Mouse (Mus musculus): ENCODE measurements around the gene Eid1.

Eid1 gene

DNA sequence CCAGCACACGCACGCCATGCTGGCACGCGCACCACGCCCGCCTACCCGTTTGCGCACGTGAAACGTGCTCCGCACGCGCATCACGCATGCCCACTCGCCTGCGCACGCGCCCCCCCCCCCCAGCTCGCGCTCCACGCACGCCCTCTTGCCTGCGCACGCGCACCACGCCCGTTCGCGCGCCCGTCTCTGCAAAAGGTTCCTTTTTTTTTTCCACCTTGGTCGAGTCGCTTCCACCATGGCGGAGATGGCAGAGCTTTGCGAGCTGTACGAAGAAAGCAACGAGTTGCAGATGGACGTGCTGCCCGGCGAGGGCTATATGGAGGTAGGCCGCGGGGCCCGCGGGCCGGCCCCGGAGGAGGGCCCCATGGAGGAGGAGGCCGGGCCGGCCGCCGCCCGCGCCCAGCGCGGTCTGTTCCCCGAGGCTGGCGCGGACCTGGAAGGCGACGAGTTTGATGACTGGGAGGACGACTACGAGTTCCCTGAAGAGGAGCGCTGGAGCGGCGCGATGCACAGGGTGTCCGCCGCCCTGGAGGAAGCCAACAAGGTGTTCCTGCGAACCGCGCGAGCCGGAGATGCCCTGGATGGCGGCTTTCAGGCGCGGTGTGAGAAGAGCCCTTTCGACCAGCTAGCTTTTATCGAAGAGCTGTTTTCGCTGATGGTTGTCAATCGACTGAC, at the start of gene Eid1:
TSS of gene Eid1 (plus strand) at position 139 of the 675 bp plus-strand sequence.
- peak; percentile 83 for DNase-seq (ENCODE audit: extremely low spot score)

DNA sequence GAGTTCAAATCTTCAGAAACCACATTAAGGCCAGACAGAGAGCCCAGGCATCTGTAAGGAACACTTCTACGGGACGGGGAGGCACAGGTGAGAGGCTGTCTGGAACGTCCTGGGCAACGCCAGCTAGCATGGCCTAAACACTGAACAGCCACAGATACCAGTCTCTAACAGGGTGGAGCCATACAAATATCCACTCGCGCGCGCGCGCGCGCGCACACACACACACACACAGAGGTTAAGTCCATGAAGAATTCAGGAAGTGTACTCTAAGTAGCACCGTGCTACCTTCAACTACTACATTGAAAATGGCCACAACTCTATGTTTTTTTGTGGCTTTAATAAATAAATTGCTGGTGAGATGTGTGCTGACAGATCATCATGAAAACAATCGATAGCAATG, 49.7 kb upstream of the Eid1 start:
- no peak for DNase-seq (ENCODE audit: extremely low spot score)

GRCm38 (mm10) chr2:125624127-125624685, 48.7 kb upstream of the Eid1 start:
- no peak for DNase-seq (ENCODE audit: extremely low spot score)

DNA sequence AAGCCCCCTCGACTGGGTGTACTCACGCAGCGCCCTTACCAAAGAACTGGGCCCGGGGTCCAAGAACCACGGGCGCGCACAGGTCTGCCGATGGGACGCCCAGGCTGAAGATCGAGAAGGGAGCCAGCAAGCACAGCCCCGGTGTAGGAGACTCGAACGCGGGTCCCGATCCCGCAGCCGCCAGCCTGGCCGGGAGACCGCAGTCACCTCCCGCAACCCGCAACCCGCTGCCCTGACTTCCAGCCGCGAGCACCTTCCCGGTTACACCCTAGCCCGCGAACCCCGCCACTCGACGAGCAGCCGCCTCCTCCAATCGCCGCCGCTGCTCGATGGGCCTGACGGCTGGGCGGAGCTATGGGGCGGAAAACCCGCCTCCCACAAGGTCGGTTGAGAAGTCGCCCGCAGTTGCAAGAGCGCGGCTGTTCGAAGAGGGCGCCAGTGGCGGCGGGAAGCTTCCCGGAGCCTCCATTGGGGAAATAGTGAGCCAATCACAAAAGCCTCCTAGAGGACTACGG, 48.0 kb upstream of the Eid1 start, which contains the start of gene Cep152:
TSS of gene Cep152 (minus strand) at position 277 of the 515 bp plus-strand sequence.
- DNase-seq (ENCODE audit: extremely low spot score) = peak; percentile 98

GRCm38 (mm10) chr2:125626536-125626935, 46.4 kb upstream of the Eid1 start:
- DNase-seq (ENCODE audit: extremely low spot score) = no peak

GRCm38 (mm10) chr2:125628487-125628886, 44.4 kb upstream of the Eid1 start:
- DNase-seq (ENCODE audit: extremely low spot score) = no peak

- DNase-seq (ENCODE audit: extremely low spot score) = no peak
Observed at GRCm38 (mm10) chr2:125630010-125630409, 42.9 kb upstream of the Eid1 start.

DNA sequence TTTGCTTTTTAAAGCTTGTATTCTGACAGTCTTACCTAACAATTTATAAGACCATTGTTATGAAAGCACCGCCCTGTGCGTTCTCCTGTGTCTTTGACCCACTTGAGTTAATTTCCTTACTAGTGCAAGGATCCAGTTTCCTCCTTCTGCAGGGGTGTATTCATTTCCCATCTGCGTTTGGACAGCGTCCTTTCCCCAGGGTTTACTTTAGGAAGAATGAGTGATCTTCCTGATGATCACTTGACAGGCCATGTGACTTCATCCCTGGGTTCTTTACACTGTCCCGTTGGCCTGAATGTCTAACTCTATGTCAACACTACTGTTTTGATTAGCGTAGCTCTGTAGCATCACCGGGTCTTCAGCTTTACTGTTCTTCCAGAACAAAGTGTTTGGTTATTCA, 35.6 kb upstream of the Eid1 start:
- DNase-seq (ENCODE audit: extremely low spot score) = no peak

DNA sequence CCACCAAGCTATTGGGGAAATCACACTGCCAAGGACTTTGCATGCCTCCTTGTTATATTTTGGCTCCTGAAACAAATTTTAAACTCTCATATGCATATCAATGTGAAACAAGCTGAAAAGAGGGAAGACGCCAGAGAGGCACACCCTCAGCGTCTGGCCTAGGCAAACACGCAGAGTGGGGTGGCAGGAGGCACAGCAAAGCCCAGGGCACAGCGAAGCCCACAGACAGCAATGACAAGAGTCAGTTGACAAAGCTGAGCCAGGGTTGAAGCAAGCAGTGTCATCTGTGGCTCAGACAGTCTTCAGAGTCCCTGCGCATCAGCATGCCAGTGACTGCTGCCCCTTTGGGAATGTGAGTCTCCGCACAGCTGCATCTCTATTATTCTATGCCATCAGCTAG, 28.0 kb upstream of the Eid1 start:
- DNase-seq (ENCODE audit: extremely low spot score) = no peak

DNA sequence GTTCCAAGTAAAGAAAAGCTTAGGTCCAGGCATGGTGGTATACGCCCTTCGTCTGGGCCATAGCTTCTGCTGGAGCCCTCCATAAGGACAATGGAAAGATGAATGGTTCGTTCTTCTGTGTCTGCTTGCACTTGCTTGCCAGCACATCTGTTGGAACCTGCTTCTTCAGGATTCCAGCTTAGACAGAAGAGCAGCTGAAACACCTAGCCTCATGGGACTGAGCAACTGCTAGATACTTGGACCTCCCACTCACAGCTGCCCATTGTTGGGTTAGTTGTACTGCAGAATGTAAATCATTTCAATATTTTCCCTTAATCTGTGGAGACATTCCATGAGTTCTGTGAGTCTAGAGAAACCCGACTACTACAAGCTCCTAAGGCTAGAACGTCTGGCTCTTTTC, 22.9 kb upstream of the Eid1 start:
- DNase-seq (ENCODE audit: extremely low spot score) = no peak

GRCm38 (mm10) chr2:125650742-125651352, 22.0 kb upstream of the Eid1 start:
- no peak for DNase-seq (ENCODE audit: extremely low spot score)

DNA sequence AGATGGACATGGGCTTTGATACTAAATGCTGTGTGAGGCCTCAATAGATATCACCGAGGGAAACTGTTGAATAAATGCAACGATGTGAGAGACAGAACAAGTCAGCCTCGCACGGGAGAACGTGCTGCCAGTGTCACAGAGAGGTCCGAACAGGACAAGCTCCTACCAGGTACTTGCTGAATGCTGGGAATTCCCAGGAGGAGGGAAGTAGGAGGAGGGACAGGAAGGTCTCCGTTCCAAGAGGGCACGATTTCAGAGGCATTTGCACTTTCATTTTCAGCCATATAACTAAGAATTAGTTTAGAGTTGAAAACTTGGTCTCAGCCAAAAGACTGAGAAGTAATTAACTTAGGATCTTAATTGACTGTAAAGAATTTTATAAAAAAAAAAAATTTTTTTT, 21.3 kb upstream of the Eid1 start:
- DNase-seq (ENCODE audit: extremely low spot score) = no peak

GRCm38 (mm10) chr2:125653286-125653685, 19.6 kb upstream of the Eid1 start:
- no peak for DNase-seq (ENCODE audit: extremely low spot score)

DNA sequence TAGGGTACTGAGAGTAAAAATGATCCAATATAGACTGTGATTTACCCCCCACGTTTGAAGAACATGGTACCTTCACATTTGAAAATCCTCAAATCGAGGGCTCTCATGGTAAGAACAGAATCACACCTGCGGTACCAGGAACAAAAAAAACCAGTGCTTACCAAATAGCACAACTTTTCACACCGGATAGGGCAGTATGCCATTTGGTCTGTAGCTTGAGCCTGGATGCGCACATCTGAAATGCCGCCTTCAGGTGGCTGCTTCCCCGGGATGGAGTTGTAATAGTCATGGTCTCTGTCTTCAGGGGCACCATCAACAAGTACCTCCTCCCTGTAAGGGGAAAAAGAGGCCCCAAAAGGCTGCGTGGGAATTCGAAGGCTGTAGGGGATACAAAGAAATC, 17.5 kb upstream of the Eid1 start:
- no peak for DNase-seq (ENCODE audit: extremely low spot score)

DNA sequence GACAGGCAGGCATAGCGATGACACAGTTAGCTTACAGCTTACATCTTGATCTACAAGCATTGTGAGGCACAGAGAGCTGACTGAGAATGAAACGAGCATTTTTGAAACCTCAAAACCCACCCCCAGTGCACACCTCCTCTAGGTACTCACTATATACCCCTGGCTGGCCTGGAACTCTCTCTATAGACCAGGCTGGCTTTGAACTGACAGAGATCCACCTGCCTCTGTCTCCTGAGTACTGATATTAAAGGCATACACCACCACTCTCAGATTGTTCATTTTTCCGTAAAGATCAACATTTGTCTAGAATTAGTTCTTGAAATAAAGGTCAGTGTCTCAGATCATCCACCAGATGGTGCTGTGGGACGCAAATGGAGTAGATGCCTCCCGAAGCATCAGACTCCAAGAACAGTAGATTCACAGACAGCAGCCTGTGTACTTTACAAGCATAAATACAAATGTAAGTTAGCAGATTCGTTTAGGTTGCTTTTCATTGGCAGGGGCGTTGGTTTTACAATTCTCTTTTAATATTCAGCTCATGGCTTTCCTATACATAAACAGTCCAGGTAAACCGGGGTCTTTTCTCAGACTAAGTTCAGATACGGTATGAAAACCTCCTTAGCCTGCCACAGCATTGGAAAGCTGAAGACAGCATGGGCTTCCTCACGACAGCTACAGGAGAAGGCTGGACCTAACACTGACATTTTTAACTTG, 12.9 kb upstream of the Eid1 start:
- peak; percentile 68 for DNase-seq (ENCODE audit: extremely low spot score)

DNA sequence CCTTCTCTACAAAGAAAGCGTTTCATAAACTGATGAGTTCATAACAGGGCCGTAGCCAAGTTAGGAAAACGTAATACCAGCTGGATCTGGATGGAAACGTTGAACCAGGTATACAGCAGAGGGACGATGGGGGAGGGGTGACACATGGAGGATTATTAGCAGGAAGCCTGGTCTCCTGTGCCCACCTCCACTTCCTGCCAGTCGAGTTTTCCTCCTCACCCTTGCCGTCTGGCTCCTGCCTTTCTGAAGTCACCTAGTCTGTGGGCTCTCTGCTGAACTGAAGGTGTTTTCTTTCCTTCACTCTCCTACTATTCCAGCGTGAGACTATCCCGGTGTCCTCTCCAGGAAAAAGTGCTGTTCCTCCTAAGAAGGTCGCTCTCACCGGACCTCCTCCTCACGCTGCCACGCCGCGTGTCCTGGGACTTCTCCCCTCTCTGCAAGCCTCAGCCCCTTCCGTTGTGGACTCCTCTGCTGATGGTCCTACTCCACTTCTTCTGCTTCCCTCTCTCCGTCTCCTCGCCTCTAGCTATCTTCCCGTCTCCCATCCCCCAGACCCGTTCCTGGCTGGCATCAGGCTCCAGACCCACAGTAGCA, 12.3 kb upstream of the Eid1 start:
- DNase-seq (ENCODE audit: extremely low spot score) = peak; percentile 19

GRCm38 (mm10) chr2:125661156-125661555, 11.7 kb upstream of the Eid1 start:
- DNase-seq (ENCODE audit: extremely low spot score) = no peak

- DNase-seq (ENCODE audit: extremely low spot score) = no peak
Observed at GRCm38 (mm10) chr2:125662517-125662916, 10.4 kb upstream of the Eid1 start.

GRCm38 (mm10) chr2:125665213-125665612, 7.7 kb upstream of the Eid1 start:
- no peak for DNase-seq (ENCODE audit: extremely low spot score)

DNA sequence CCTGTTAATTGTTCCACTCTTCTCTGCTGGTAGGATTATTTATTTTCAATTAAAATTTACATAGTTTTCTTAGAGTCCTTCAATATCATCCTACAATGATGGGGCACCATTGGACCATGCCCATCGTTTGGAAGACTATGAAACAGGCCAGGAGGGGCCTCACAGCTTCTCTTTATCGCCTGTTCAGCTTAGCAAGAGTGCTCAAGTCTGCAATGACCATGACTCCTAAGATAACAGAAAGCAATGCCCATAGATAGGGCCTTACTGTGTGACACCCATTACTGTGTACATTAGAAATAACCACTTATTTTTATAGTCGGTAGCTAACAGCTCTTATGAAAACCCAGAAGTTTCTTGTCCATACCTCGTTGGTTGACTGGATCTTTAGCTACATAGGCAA, 7.0 kb upstream of the Eid1 start:
- DNase-seq (ENCODE audit: extremely low spot score) = no peak

GRCm38 (mm10) chr2:125666668-125667067, 6.2 kb upstream of the Eid1 start:
- DNase-seq (ENCODE audit: extremely low spot score) = no peak

DNA sequence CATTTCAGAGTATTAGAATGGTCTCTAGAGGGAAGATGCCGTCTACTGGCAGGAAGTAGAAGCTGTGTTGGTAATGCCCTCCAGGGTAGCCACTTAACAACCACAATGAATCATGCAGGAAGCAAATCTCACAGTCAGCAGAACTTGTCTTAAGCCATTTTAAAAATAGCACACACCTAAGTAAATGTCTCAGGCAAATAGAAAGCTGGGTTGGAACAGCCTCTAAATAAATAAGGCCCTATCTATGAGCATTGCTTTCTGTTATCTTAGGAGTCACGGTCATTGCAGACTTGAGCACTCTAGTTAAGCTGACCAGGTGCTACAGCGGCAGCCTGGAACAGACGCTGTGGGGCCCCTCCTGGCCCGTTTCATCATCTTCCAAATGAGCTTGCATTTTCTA, 5.7 kb upstream of the Eid1 start:
- no peak for DNase-seq (ENCODE audit: extremely low spot score)
